Mouse (Mus musculus) lung, embryonic 14.5 days (tissue): ENCODE data around the gene Dand5. TPM values are rescaled to one million over a fixed set of nuclear protein-coding genes. Genes with fewer than 3 reads are reported as not detected.
A peak's percentile ranks its signal among the peaks of the same experiment; 100 is the strongest.

Experiments used
- ATAC-seq: fragments of 200-750 bp; cut with Nextera tagmentation; 2 replicates; pipeline ENCODE4 v1.8.0; 2017; ENCODE audit warnings: mild to moderate bottlenecking, moderate TSS enrichment, moderate library complexity; ENCODE audit not compliant: insufficient read depth
- DNase-seq: peaks from one replicate; pipeline ENCODE4 v3.0.0-alpha.2; 2015
- H3K27ac ChIP-seq: fragments of 300-500 bp; sonication (generic); 2 replicates; pipeline ENCODE4 v1.5.1; 2014; ENCODE audit warnings: low read depth, mild to moderate bottlenecking, moderate library complexity
- H3K27me3 ChIP-seq: fragments of 300-500 bp; sonication (generic); 2 replicates; pipeline ENCODE4 v1.6.1; 2014; ENCODE audit warnings: low read length, control low read depth; ENCODE audit not compliant: insufficient read depth
- H3K36me3 ChIP-seq: fragments of 300-500 bp; sonication (generic); 2 replicates; pipeline ENCODE4 v1.6.1; 2014; ENCODE audit warnings: control low read depth; ENCODE audit not compliant: insufficient read depth
- H3K4me1 ChIP-seq: fragments of 300-500 bp; sonication (generic); 2 replicates; pipeline ENCODE4 v1.6.1; 2014; ENCODE audit warnings: antibody characterized with exemption, control low read depth; ENCODE audit not compliant: insufficient read depth
- H3K4me2 ChIP-seq: fragments of 300-500 bp; sonication (generic); 2 replicates; pipeline ENCODE4 v1.6.1; 2014; ENCODE audit warnings: mild to moderate bottlenecking
- H3K4me3 ChIP-seq: fragments of 300-500 bp; sonication (generic); 2 replicates; pipeline ENCODE4 v1.5.1; 2014; ENCODE audit warnings: low read depth, low read length
- H3K9ac ChIP-seq: fragments of 300-500 bp; sonication (generic); 2 replicates; pipeline ENCODE4 v1.6.1; 2014
- H3K9me3 ChIP-seq: fragments of 300-500 bp; sonication (generic); 2 replicates; pipeline ENCODE4 v1.6.1; 2016; ENCODE audit warnings: low read depth, low read length, control low read depth
- CTCF ChIP-seq: IDR thresholded peaks from 2 replicates; pipeline ENCODE4 v1.5.1; 2016; ENCODE audit warnings: antibody characterized with exemption, low read depth
- WGBS: fragments of 180-500 bp; shearing (Covaris S2); extraction: QIAGEN DNeasy Blood & Tissue Kit; methylation state at CpG from one replicate; pipeline ENCODE4 v1.1.7; 2014; 5-methylcytosine and 5-hydroxymethylcytosine counted together
- polyA plus RNA-seq: library from polyadenylated mRNA; unstranded; fragments of >200 nt; fragmentation: Nextera tagmentation; extraction: Ambion mirVana; gene quantifications from 2 replicates; pipeline ENCODE4 v1.2.1, GENCODE M21; 2014

The Dand5 gene
- polyA plus RNA-seq, 1 experiment from 2014 or later = 4.6 TPM

DNA sequence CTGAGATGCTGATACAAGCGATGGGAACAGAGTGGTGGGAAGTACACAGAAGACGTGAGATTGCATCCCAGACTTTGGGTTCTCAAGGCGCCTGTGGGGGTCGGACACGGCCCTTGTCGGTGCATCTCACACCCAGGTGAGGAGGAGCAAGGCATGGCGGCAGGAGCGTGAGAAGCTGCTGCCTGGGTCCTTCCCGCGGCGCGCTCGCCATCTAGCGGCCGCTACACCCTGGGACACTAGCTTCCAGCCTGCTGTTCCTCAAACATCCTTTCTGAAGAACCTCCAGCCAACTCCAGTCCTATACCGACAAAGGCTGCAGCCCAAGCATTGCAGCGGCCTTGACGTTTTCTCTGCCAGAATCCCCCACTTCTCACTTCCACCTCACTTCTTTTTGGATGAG, 1.0 kb upstream of the Dand5 start:
- no peaks in the 10 kb centered on the region for H3K36me3 ChIP-seq
- no peak overlapping the region for H3K4me3 ChIP-seq
- peak; percentile 92 for TF ChIP-seq CTCF
- no peaks in the 10 kb centered on the region for H3K4me1 ChIP-seq
- no peak overlapping the region for H3K27ac ChIP-seq
- peak overlapping the region; percentile 49 for H3K4me2 ChIP-seq
- ATAC-seq = peak; percentile 82
- H3K9ac ChIP-seq = no peak overlapping the region
- DNase-seq = peak; percentile 91
- no peaks in the 10 kb centered on the region for H3K9me3 ChIP-seq
- H3K27me3 ChIP-seq = no peaks in the 10 kb centered on the region
- under 1% methylated on average over 18 of the region's 18 CpGs for WGBS

DNA sequence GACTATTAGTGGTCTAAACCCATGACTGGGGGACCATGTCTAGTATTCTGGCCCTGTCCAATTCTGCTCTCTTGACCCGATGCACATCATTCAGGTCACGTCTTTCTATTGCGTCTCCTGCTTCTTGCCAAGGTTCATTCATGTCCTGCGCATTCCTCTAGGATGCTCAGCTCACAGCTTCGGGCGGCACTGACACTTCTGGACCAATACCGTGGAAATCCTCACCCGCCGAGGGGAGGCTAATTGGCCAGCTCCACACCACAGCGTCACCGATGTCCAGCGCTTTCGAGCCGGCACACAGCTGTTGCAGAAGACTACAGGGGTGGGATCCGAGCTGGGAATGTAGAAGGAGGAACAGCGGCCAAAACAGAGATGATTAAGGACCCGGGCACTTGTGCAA, 6.5 kb downstream of the Dand5 start:
- Histone ChIP-seq H3K36me3 (no peaks in the 10 kb centered on the region), H3K4me2 (no peak overlapping the region), H3K4me1 (no peaks in the 10 kb centered on the region), H3K27me3 (peaks cover 8% of the 10 kb centered on the region; the same call in 1 of the 2 replicates), H3K4me3 (no peak overlapping the region), H3K9me3 (no peaks in the 10 kb centered on the region), H3K9ac (no peak overlapping the region), H3K27ac (no peak overlapping the region)
- WGBS = 74% methylated on average over 17 of the region's 17 CpGs
- TF ChIP-seq CTCF = no peak
- DNase-seq = no peak
- no peak for ATAC-seq

DNA sequence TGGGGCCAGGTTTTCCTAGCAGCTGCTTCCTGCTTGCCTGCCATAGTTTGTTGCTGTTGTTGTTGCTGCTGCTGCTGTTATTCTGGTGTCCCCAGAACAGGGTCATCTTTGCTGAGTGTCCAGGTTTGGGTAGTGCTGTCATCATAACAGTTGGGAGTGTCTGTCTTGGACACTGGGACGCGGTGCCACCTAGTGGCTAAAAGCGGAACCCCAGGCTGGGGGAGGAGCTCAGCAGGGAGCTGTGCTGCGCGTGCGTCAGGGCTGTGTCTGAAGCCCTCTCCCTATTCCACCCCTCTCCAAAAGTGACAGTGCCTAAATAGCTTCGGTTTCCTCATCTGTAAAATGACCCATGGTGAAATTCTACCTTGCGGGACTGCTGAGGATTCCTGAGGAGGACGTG, 7.1 kb downstream of the Dand5 start:
- TF ChIP-seq CTCF = peak; percentile 98
- ATAC-seq (peak; percentile 75), DNase-seq (peak; percentile 97)
- Histone ChIP-seq H3K27me3 (peaks cover 8% of the 10 kb centered on the region; the same call in 1 of the 2 replicates), H3K9me3 (no peaks in the 10 kb centered on the region), H3K9ac (no peak overlapping the region), H3K4me3 (no peak overlapping the region), H3K4me2 (no peak overlapping the region), H3K27ac (no peak overlapping the region), H3K4me1 (peaks cover 3% of the 10 kb centered on the region), H3K36me3 (no peaks in the 10 kb centered on the region)
- WGBS = 11% methylated on average over 9 of the region's 9 CpGs

DNA sequence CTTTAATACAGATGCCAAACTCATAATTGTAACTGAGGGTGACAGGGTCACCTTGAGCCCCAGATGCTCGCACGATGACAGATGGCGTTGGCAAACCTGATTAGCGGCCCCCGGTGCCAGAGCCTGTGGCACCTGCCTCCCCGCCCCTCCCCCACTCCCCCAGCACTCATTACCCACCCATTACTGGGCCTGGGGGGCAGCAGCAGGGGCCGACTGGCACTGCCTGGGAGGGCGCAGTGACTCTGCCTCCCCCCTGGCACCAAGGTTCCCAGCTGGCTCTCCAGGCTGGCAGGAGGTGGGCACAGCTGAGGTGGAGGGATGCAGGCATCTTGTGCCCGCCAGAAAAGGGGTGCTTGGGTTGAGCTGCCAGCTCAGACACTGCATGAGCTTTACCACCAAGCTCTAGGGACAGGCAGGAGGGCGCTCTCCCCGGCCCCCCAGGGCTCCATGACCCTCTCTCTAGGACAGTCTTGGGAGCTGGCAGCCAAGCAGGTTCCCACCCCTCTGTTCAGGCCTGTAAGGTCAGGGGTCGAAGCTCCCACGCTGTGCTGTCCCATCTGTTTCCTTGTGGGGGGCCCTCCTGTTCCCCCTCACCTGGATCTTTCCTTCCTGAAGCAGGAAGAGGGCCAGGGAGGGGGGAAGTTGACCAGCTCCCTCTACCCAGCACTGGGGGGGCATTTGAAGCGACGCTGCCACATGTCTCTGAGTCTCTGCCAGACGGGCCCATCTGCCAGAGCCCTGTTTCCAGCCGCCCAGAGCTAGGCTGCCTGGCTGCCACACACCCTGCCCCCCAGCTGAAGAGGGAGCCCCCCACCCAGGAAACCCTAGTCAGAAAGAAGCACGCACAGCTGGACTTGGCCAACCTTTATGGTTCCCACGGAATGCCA, 7.8 kb downstream of the Dand5 start:
- no peak for ATAC-seq
- Histone ChIP-seq H3K4me1 (peaks cover 3% of the 10 kb centered on the region), H3K9ac (no peak overlapping the region), H3K4me3 (no peak overlapping the region), H3K27ac (no peak overlapping the region), H3K36me3 (no peaks in the 10 kb centered on the region), H3K4me2 (no peak overlapping the region), H3K9me3 (no peaks in the 10 kb centered on the region), H3K27me3 (peaks cover 8% of the 10 kb centered on the region; the same call in 1 of the 2 replicates)
- WGBS = 38% methylated on average over 19 of the region's 19 CpGs
- no peak for DNase-seq
- TF ChIP-seq CTCF = no peak

DNA sequence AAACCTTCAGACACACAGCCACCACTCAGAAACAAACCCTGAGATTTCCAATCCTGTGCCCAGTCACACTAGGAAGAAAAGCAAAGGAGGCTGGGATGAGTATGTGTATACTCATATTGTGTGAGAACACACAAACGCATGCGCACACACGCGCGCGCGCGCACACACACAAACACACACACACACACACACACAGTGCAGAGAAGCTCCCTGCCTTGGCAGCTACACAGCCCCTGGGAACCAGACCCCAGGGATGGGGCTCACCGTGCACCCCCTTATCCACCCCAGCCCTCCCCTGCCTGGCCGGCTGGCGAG, 8.4 kb downstream of the Dand5 start:
- ATAC-seq = no peak
- Histone ChIP-seq H3K36me3 (no peaks in the 10 kb centered on the region), H3K4me3 (no peak overlapping the region), H3K27ac (no peak overlapping the region), H3K9me3 (no peaks in the 10 kb centered on the region), H3K4me1 (peaks cover 3% of the 10 kb centered on the region), H3K27me3 (peaks cover 8% of the 10 kb centered on the region; the same call in 1 of the 2 replicates), H3K9ac (no peak overlapping the region), H3K4me2 (no peak overlapping the region)
- DNase-seq = no peak
- no peak for TF ChIP-seq CTCF
- WGBS = 82% methylated on average over 11 of the region's 11 CpGs

DNA sequence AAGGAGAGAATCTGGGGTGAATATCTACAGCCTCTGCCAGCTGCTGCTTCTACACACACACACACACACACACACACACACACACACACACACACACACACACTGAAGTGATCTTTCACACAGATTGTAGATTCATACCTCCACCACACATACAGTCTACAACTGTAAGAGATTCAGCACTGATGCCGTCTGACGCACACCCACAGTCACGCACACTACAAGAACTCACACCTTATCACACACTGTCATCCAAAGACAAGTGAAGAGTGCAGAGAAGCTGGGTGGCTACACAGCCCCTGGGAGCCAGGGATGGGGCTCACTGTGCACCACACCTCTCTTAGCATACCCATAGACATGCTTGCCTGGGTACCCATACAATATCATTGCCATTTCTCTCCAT, 8.8 kb downstream of the Dand5 start:
- H3K4me2 ChIP-seq = no peak overlapping the region
- DNase-seq = no peak
- 79% methylated on average over 3 of the region's 3 CpGs for WGBS
- peaks cover 3% of the 10 kb centered on the region for H3K4me1 ChIP-seq
- no peaks in the 10 kb centered on the region for H3K9me3 ChIP-seq
- no peak for TF ChIP-seq CTCF
- no peak for ATAC-seq
- no peak overlapping the region for H3K9ac ChIP-seq
- no peaks in the 10 kb centered on the region for H3K36me3 ChIP-seq
- no peak overlapping the region for H3K27ac ChIP-seq
- peaks cover 8% of the 10 kb centered on the region; the same call in 1 of the 2 replicates for H3K27me3 ChIP-seq
- H3K4me3 ChIP-seq = no peak overlapping the region

DNA sequence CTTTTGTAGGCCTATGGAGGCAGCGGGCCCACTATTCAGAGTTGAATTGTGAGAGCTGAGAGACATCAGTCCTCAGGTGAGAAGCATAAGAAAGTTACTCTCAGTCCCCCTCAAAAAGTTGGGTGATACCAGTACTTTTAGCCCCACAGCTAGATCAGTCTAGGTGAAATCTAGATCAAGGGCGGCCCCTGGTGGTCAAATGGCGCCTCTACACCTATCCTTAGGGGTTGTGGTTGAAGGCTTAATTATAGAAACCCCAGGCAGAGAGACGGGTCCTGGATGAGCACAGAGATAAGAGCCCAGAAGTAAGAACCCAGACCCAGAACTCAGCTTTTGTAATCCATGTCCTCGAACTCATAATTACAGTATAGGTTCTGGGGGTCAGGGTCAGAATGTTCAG, 9.6 kb downstream of the Dand5 start:
- H3K4me3 ChIP-seq = no peak overlapping the region
- H3K36me3 ChIP-seq = no peaks in the 10 kb centered on the region
- no peak overlapping the region for H3K9ac ChIP-seq
- ATAC-seq = no peak
- peak; percentile 90 for TF ChIP-seq CTCF
- no peak overlapping the region for H3K4me2 ChIP-seq
- peak; percentile 94 for DNase-seq
- 2% methylated on average over 5 of the region's 5 CpGs for WGBS
- peaks cover 8% of the 10 kb centered on the region; the same call in 1 of the 2 replicates for H3K27me3 ChIP-seq
- H3K27ac ChIP-seq = no peak overlapping the region
- peaks cover 3% of the 10 kb centered on the region for H3K4me1 ChIP-seq
- H3K9me3 ChIP-seq = no peaks in the 10 kb centered on the region
